Mouse (Mus musculus) intestine, embryonic 16.5 days (tissue): ENCODE data around the gene Slc2a3. TPM values are rescaled to one million over a fixed set of nuclear protein-coding genes. Genes with fewer than 3 reads are reported as not detected.
A peak's percentile ranks its signal among the peaks of the same experiment; 100 is the strongest.
"Not testable (repeated sequence)": the region's sequence is repeated elsewhere in the genome, so short reads cannot be mapped to it uniquely, and the experiment has no call there.

Source experiments
- ATAC-seq: fragments of 200-750 bp; cut with Nextera tagmentation; 2 replicates; pipeline ENCODE4 v1.8.0; 2017; ENCODE audit warnings: moderate TSS enrichment, moderate library complexity
- H3K27ac ChIP-seq: fragments of 300-500 bp; sonication (generic); 2 replicates; pipeline ENCODE4 v1.5.1; 2014; ENCODE audit warnings: mild to moderate bottlenecking, low read length
- H3K27me3 ChIP-seq: fragments of 300-500 bp; sonication (generic); replicated peaks from 2 replicates; pipeline ENCODE4 v1.6.1; 2014; ENCODE audit warnings: low read length, control low read depth, mixed read lengths; ENCODE audit not compliant: control insufficient read depth, insufficient read depth
- H3K36me3 ChIP-seq: fragments of 300-500 bp; sonication (generic); 2 replicates; pipeline ENCODE4 v1.6.1; 2014; ENCODE audit warnings: low read length, control low read depth; ENCODE audit not compliant: control insufficient read depth, insufficient read depth
- H3K4me1 ChIP-seq: fragments of 300-500 bp; sonication (generic); 2 replicates; pipeline ENCODE4 v1.6.1; 2014; ENCODE audit warnings: low read length, control low read depth, mixed read lengths; ENCODE audit not compliant: control insufficient read depth, insufficient read depth
- H3K4me2 ChIP-seq: fragments of 300-500 bp; sonication (generic); 2 replicates; pipeline ENCODE4 v1.6.1; 2014; ENCODE audit warnings: low read depth, low read length, control low read depth
- H3K4me3 ChIP-seq: fragments of 300-500 bp; sonication (generic); 2 replicates; pipeline ENCODE4 v1.5.1; 2014; ENCODE audit warnings: mild to moderate bottlenecking, low read length
- H3K9ac ChIP-seq: fragments of 300-500 bp; sonication (generic); 2 replicates; pipeline ENCODE4 v1.6.1; 2014; ENCODE audit warnings: low read depth, low read length
- H3K9me3 ChIP-seq: fragments of 300-500 bp; sonication (generic); 2 replicates; pipeline ENCODE4 v1.6.1; 2016; ENCODE audit warnings: low read length, control low read depth; ENCODE audit not compliant: control insufficient read depth
- WGBS: fragments of 180-500 bp; shearing (Covaris S2); extraction: QIAGEN DNeasy Blood & Tissue Kit; methylation state at CpG from one replicate; pipeline ENCODE4 v1.1.7; 2014; 5-methylcytosine and 5-hydroxymethylcytosine counted together
- polyA plus RNA-seq: library from polyadenylated mRNA; unstranded; fragments of >200 nt; fragmentation: Nextera tagmentation; extraction: Ambion mirVana; gene quantifications from 2 replicates; pipeline ENCODE4 v1.2.1, GENCODE M21; 2015

The Slc2a3 gene
- polyA plus RNA-seq, 1 experiment from 2014 or later, result 9.5 TPM

GRCm38 (mm10) chr6:122741460-122742227 lies 59.8 kb downstream of the Slc2a3 start:
- Histone ChIP-seq H3K4me3 (peak overlapping the region; percentile 44), H3K9me3 (no peaks in the 10 kb centered on the region), H3K9ac (peak overlapping the region; percentile 61), H3K4me1 (peaks cover 3% of the 10 kb centered on the region; the same call in 1 of the 2 replicates), H3K4me2 (peak overlapping the region; percentile 80), H3K36me3 (no peaks in the 10 kb centered on the region), H3K27me3 (peaks cover 7% of the 10 kb centered on the region; the same call in 1 of the 2 replicates), H3K27ac (no peak overlapping the region)
- peak; percentile 26; the same call in 1 of the 2 replicates for ATAC-seq
- 8% methylated on average over 25 of the region's 25 CpGs for WGBS

DNA sequence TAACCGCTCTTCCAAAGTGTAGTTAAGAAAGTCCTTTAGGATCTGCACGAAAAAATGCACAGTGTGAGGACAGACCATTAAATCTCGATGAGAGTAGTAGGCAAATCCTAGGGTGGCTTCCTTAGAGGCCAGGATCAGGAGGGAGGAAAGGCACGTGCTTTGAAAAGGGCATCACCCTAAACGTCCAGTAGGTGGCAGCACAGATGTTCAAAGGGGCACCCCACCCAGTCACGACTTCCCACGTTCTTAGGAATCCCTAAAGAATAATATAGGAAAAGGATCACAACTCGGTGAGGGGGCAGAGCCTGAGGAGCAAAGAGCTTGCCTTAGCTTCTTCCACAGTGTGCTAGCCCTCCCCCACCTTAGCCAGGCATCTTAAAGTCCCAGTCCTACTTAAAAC lies 61.5 kb downstream of the Slc2a3 start:
- H3K36me3 ChIP-seq, result no peaks in the 10 kb centered on the region
- ATAC-seq, result peak; percentile 78
- 14% methylated on average over 8 of the region's 8 CpGs for WGBS
- no peak overlapping the region for H3K4me3 ChIP-seq
- H3K9me3 ChIP-seq, result no peaks in the 10 kb centered on the region
- H3K27me3 ChIP-seq, result peaks cover 7% of the 10 kb centered on the region; the same call in 1 of the 2 replicates
- peak overlapping the region; percentile 7; the same call in 1 of the 2 replicates for H3K4me2 ChIP-seq
- H3K9ac ChIP-seq, result no peak overlapping the region
- peaks cover 3% of the 10 kb centered on the region; the same call in 1 of the 2 replicates for H3K4me1 ChIP-seq
- H3K27ac ChIP-seq, result no peak overlapping the region

GRCm38 (mm10) chr6:122719942-122720341 lies 81.5 kb downstream of the Slc2a3 start:
- Histone ChIP-seq H3K27me3 (no peaks in the 10 kb centered on the region), H3K4me2 (no peak overlapping the region), H3K27ac (no peak overlapping the region), H3K36me3 (no peaks in the 10 kb centered on the region), H3K9me3 (no peaks in the 10 kb centered on the region), H3K9ac (no peak overlapping the region), H3K4me3 (no peak overlapping the region), H3K4me1 (0 out of 2 replicates have a peak, but pooled peaks cover 3% of the 10 kb centered on the region)
- WGBS, result 37% methylated on average over 2 of the region's 2 CpGs
- 0 out of 2 replicates have a peak, but pooled peaks have one; percentile 44 for ATAC-seq

DNA sequence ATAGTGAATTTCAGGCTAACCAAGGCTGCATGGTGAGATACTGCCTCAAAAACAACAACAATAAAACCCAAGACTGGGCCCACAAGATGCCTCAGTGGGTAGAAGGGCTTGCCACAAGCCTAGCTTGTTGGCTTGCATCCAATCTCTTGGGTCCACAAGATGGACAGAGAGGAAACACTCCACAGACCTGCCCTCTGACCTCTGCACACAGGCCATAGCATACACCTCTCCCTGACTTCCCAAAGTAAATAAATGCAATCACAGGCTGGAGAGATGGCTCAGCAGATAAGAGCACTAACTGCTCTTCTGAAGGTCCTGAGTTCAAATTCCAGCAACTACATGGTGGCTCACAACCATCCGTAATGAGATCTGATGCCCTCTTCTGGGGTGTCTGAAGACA lies 83.2 kb downstream of the Slc2a3 start:
- H3K4me1 ChIP-seq, ATAC-seq, H3K36me3 ChIP-seq, H3K27me3 ChIP-seq, H3K4me2 ChIP-seq, H3K27ac ChIP-seq, H3K9me3 ChIP-seq, H3K4me3 ChIP-seq, H3K9ac ChIP-seq: not testable (repeated sequence)
- WGBS, result 76% methylated on average over 1 of the region's 1 CpGs

GRCm38 (mm10) chr6:122715886-122716285 lies 85.6 kb downstream of the Slc2a3 start:
- no peak overlapping the region for H3K27ac ChIP-seq
- WGBS, result 20% methylated on average over 4 of the region's 4 CpGs
- H3K36me3 ChIP-seq, result no peaks in the 10 kb centered on the region
- no peak overlapping the region for H3K9ac ChIP-seq
- no peaks in the 10 kb centered on the region for H3K4me1 ChIP-seq
- H3K4me2 ChIP-seq, result no peak overlapping the region
- H3K9me3 ChIP-seq, result no peaks in the 10 kb centered on the region
- no peak overlapping the region for H3K4me3 ChIP-seq
- H3K27me3 ChIP-seq, result no peaks in the 10 kb centered on the region
- ATAC-seq, result no peak

DNA sequence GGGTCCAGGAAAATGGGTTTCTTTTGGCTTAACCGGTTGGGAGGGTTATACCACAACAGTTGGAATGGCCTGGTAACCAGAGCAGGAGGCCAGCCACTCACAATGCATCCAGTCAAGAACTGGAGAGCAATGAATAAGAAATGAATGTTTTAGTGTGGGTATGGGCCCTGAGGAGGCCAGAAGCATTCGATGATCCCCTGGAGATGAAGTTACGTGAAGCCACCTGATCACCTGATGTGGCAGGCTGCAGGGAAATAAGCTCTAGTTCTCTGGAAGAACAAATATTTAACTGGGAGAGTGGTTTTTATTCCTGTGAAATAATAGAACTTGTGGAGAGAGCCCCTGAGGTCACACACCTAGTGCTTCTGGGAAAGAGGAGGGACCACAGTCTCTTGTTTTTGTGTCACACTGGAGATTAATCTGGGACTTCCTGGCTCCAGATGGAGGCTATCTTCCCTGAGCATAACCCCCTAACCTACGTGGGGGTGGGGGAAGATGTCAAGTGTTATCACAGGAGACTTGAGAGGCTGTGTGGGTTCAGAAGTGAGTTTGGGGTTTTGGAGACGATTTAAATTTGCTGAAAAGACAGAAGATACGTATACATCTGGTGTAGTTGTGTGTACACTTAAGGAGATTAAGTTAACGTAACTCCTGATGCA lies 86.6 kb downstream of the Slc2a3 start:
- H3K9me3 ChIP-seq, result no peaks in the 10 kb centered on the region
- no peak for ATAC-seq
- H3K4me2 ChIP-seq, result no peak overlapping the region
- no peaks in the 10 kb centered on the region for H3K27me3 ChIP-seq
- 51% methylated on average over 7 of the region's 7 CpGs for WGBS
- no peak overlapping the region for H3K4me3 ChIP-seq
- H3K36me3 ChIP-seq, result no peaks in the 10 kb centered on the region
- no peaks in the 10 kb centered on the region for H3K4me1 ChIP-seq
- H3K27ac ChIP-seq, result no peak overlapping the region
- H3K9ac ChIP-seq, result no peak overlapping the region

- not testable (repeated sequence) for ATAC-seq, H3K4me1 ChIP-seq, H3K4me3 ChIP-seq, H3K36me3 ChIP-seq, H3K27me3 ChIP-seq, H3K27ac ChIP-seq, H3K9me3 ChIP-seq, H3K9ac ChIP-seq, H3K4me2 ChIP-seq
- WGBS, result 97% methylated on average over 7 of the region's 7 CpGs
Observed at GRCm38 (mm10) chr6:122713116-122713515, 88.3 kb downstream of the Slc2a3 start.

DNA sequence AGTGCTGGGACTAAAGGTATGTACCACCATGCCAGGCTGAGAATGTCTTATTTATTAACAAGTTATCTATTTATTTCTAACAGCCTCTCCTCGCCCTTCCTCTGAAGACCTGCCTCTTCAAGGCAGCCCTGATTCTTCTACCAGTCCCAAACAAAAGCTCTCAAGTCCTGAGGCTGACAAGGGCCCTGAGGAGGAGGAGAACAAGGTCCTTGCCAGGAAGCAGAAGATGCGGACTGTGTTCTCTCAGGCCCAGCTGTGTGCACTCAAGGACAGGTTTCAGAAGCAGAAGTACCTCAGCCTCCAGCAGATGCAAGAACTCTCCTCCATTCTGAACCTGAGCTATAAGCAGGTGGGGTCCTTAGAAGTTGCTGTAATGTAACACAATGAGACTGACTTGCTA lies 90.0 kb downstream of the Slc2a3 start:
- Histone ChIP-seq H3K4me2 (no peak overlapping the region), H3K4me1 (no peaks in the 10 kb centered on the region), H3K27ac (no peak overlapping the region), H3K36me3 (no peaks in the 10 kb centered on the region), H3K9ac (no peak overlapping the region), H3K4me3 (no peak overlapping the region), H3K27me3 (0 out of 2 replicates have a peak, but pooled peaks cover 3% of the 10 kb centered on the region), H3K9me3 (no peaks in the 10 kb centered on the region)
- 83% methylated on average over 2 of the region's 2 CpGs for WGBS
- ATAC-seq, result no peak

DNA sequence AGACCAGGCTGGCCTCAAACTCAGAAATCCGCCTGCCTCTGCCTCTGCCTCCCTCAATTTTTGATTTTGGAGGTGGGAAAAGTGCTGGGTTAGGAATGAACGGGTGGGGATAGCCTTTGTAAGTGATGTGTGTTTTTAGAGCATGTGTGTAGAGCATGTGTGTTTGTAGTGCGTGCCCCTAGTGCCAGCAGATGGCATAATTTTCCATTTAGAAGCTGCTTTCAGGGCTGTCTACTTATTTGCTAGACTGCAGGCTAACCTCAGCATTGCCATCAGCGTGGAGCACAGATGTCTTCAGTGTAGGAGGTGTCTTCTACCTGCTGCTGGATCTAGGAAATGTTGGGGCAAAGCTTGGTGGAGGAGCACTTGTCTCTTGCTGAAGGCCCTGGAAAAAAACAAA lies 92.6 kb downstream of the Slc2a3 start:
- Histone ChIP-seq H3K27ac (no peak overlapping the region), H3K4me1 (no peaks in the 10 kb centered on the region), H3K4me3 (no peak overlapping the region), H3K9ac (no peak overlapping the region), H3K4me2 (no peak overlapping the region), H3K36me3 (no peaks in the 10 kb centered on the region), H3K27me3 (0 out of 2 replicates have a peak, but pooled peaks cover 3% of the 10 kb centered on the region), H3K9me3 (no peaks in the 10 kb centered on the region)
- no peak for ATAC-seq
- WGBS, result 64% methylated on average over 4 of the region's 4 CpGs
